Mouse (Mus musculus) gastrocnemius, adult 2 months (tissue): ENCODE data around the gene Cd101. TPM values are rescaled to one million over a fixed set of nuclear protein-coding genes. Genes with fewer than 3 reads are reported as not detected.

Experiments
- DNase-seq: peaks from one replicate; pipeline ENCODE4 v3.0.0; 2022
- H3K27ac ChIP-seq: fragments of 200-600 bp; 2 replicates; pipeline ENCODE4 v1.8.1; 2022; ENCODE audit warnings: mild to moderate bottlenecking
- H3K4me3 ChIP-seq: fragments of 200-600 bp; 2 replicates; pipeline ENCODE4 v1.8.1; 2022; ENCODE audit warnings: mild to moderate bottlenecking, moderate library complexity
- CTCF ChIP-seq: fragments of 200-600 bp; IDR thresholded peaks from 2 replicates; pipeline ENCODE4 v1.8.1; 2022; ENCODE audit warnings: antibody characterized with exemption, mild to moderate bottlenecking, moderate library complexity
- intact Hi-C: fragments of 180-260 bp; cut with DNase I; formaldehyde crosslinking; loops from one replicate; pipeline ENCODE4 v1.15.1; 2025
- total RNA-seq, 2 experiments: library from RNA; stranded (reverse); gene quantifications; 2 replicates each; pipeline ENCODE4 v1.2.3; 2021

The Cd101 gene
- total RNA-seq, 2 experiments from 2014 or later: 0.06 to 0.13 TPM

GRCm38 (mm10) chr3:101061865-101062585 lies 32.7 kb upstream of the Cd101 start:
- intact Hi-C loops: no loop called here
- Histone ChIP-seq H3K27ac (no peak overlapping the region), H3K4me3 (no peak overlapping the region)
- no peak for TF ChIP-seq CTCF
- no peak for DNase-seq

DNA sequence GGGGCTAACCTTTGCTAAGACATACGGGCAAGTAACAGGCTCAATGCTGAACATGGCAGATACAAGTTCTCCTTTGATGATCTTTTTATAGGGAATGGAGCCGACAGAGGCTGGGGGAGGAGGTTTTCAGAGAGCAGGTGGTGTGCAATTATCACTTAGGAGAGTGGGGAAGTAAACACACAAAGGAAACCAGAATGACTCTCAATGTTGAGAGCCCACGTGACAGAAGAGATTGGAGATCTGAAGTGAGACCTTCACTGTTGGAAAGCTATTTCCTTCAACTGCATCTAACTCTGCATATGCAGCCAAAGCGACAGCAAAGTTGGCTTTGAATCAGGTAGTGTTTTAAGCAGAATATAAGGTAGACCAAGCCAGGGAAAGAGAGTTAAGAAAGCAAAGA lies 29.9 kb upstream of the Cd101 start:
- no peak for DNase-seq
- intact Hi-C loops: no loop called here
- Histone ChIP-seq H3K4me3 (no peak overlapping the region), H3K27ac (no peak overlapping the region)
- no peak for TF ChIP-seq CTCF

DNA sequence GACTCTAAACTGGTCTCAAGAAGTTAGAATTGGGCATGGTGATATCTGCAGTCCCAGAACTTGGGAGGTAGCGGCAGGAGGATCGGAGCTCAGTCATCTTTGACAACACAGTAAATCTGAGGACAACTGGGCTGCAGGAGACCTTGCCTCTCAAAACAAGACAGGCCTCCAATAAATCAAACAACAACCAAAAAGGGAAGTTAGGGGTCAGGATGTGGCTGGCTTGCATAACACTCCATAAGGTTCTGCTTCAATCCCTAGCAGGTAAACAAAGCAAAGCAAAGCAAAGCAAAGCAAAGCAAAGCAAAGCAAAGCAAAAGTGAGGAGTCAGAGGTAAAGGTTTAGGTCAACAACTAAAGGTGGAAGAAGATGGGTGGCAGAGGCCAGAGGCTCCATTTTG lies 28.8 kb upstream of the Cd101 start:
- no peak for TF ChIP-seq CTCF
- Histone ChIP-seq H3K4me3 (no peak overlapping the region), H3K27ac (no peak overlapping the region)
- intact Hi-C loops: no loop called here
- no peak for DNase-seq

GRCm38 (mm10) chr3:101055216-101055615 lies 25.9 kb upstream of the Cd101 start:
- no peak overlapping the region for H3K4me3 ChIP-seq
- no peak for DNase-seq
- intact Hi-C loops: no loop called here
- no peak overlapping the region for H3K27ac ChIP-seq
- TF ChIP-seq CTCF: no peak

GRCm38 (mm10) chr3:101051601-101052000 lies 22.2 kb upstream of the Cd101 start:
- no peak for DNase-seq
- no peak overlapping the region for H3K4me3 ChIP-seq
- H3K27ac ChIP-seq: no peak overlapping the region
- no peak for TF ChIP-seq CTCF
- intact Hi-C loops: no loop called here

DNA sequence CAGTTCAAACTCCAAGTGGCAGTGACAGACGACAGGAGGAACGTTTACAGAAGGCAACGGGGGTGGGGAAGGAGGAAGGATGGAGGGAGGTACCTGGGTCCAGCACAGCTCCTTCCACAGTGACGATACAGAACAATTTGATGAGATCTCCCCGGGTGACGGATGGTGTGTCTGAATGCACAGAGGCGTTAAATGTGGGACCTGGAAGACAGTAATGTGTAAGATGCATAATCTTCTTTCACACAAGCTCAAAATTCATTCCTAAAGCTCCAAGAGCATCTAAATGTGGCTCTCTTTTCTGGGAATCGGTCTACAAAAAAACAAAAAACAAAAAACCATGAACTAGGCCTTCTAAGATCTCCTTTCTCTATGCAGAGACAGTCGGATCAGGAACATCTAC lies 20.6 kb upstream of the Cd101 start:
- TF ChIP-seq CTCF: no peak
- intact Hi-C loops: no loop called here
- Histone ChIP-seq H3K4me3 (no peak overlapping the region), H3K27ac (no peak overlapping the region; the same call in 1 of the 2 replicates)
- no peak for DNase-seq

DNA sequence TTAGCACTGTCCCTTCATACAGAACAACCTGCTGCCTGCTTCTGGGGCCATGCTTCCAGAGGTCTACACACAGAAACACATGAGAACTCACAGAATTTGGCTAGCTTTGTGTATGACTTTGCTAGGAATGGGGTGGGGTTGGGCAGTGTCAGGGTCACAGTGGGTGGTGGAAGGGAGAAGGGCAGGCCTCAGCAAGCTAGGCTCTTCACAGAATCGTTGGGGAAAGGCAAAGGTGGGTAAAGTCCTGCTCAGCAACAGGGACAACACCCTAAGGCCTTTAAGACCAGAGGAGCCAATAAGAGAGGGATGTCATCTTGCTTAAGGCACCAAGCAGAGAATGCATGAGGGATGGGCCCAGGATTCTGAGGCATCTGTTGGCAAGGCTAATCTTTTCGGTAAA lies 19.4 kb upstream of the Cd101 start:
- intact Hi-C loops: no loop called here
- TF ChIP-seq CTCF: no peak
- H3K27ac ChIP-seq: peak overlapping the region; percentile 13; the same call in 1 of the 2 replicates

DNA sequence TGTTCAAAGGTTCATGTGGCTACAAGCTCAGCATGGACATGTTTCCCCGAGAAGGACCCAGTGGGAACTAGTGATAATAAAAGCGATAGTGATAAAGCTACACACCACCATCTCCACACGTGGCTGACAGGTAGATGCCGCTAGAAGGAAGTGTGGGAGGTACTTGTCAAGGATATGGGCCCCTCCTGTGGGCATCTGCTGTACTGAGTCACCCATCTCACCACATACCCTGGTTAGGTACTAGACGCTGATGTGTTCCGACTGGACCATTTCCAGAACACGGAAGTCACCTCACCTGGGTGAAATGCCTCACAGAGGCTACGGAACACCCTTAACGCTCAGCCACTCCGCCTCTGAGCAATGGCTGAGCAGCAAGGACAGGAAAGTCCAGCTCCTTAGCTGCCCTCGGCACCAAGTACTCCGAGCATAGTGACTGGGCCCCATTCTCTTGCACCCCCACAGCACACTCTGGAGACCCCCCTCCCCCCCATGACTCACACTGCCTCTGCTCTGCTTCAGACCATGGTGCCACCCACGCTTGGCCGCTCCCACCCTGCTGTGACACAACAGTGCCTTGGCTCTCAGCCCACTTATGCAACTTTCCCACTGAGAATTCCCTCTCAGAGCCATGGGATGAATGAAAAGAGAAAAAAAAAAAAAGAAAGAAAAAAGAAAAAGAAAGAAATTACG lies 18.4 kb upstream of the Cd101 start:
- Histone ChIP-seq H3K27ac (peak overlapping the region; percentile 70), H3K4me3 (no peak overlapping the region)
- DNase-seq: peak; percentile 81
- no peak for TF ChIP-seq CTCF
- intact Hi-C loops: no loop called here

More for the DNA sequence above, 19.4 kb upstream of the Cd101 start:
- DNase-seq: no peak
- H3K4me3 ChIP-seq: no peak overlapping the region

DNA sequence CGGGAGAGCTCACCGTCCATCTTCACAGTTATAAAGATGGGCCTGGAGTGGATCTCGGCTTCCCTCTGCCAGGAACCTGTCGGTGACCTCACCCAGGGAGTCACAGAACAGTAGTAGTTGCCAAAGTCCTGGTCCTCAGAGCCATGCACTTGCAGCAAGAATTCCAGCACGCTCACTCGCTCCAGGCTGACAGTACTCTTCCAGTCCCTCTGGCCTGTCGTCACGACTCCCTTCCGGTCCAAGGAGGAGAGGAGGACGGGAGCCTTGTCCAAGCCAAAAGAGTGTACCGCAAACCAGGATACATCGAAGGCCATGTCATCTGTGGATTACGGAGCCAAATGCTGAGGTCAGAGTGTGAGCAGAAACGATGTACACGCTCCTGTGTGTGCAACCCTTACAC lies 16.1 kb upstream of the Cd101 start:
- TF ChIP-seq CTCF: no peak
- H3K27ac ChIP-seq: peak overlapping the region; percentile 68
- peak overlapping the region; percentile 30 for H3K4me3 ChIP-seq
- peak; percentile 87 for DNase-seq
- intact Hi-C loops: no loop called here

GRCm38 (mm10) chr3:101044686-101045085 lies 15.3 kb upstream of the Cd101 start:
- no peak overlapping the region; the same call in 1 of the 2 replicates for H3K27ac ChIP-seq
- H3K4me3 ChIP-seq: no peak overlapping the region
- intact Hi-C loops: no loop called here

DNA sequence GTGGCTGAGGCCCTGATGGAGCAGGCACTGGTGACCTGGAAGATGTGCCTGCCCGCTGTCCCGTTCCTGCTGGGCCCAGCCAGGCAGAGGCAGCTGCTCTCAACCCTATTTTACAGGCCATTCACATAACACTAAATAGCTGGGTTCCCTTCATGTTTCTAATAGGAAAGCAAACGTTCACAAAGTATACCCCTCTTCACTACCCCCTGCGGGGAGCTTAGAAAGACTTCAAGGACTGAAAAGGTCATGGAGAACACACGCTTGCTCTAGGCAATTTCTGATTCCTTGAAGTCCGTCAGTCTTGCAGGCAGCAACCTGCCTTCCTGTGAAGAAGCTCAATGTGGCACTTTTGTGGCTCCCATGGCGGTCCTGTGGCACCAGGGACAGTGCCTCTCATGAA lies 12.6 kb upstream of the Cd101 start:
- TF ChIP-seq CTCF: no peak
- H3K27ac ChIP-seq: no peak overlapping the region
- no peak for DNase-seq
- intact Hi-C loops: no loop called here
- no peak overlapping the region for H3K4me3 ChIP-seq

More at GRCm38 (mm10) chr3:101044686-101045085, 15.3 kb upstream of the Cd101 start:
- DNase-seq: no peak
- no peak for TF ChIP-seq CTCF

DNA sequence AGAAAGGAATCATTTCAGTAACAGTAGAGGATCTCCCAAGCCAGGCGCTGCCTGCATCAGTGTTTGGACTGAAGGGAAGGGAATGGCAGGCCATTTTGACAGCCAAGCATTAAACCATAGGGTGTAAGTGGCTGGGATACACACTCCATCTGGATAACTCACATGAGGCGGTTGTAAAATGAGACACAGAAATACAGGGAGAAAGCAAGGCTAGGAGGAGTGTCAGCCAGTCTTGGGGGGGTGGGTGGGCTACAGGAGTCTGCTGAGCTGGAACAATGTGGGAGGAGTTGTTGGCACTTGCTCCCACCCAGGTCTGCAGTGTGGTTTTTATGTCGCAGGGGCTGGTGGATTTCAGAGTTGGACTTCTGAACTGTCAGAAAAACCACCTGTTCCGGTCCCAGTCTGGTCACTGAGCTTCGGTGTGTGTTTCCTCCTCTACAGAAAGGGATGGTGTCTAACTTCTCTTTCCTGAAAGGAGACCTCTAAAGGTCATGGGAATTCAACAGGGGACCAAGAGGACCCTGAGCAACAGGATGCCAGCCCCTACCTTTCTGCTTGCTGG lies 8.7 kb upstream of the Cd101 start:
- DNase-seq: no peak
- no peak for TF ChIP-seq CTCF
- no peak overlapping the region for H3K4me3 ChIP-seq
- no peak overlapping the region for H3K27ac ChIP-seq
- intact Hi-C loops: no loop called here

DNA sequence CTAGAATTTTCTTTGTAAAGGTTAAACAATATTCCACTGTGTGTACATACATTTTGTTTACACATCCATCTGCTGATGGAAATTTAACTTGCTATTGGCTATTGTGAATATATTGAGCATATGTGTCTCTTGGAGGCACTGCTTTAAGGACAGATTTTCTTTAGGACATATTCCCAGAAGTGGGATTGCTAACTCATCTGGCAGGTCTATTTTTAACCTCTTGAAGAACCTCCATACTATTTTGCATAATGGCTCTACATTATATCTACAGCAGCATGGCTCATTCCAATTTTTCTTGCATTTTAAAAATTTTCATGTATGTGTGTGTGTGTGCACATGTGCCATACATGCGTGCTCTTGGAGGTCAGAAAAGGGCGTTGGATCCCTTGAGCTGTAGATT lies 6.6 kb upstream of the Cd101 start:
- intact Hi-C loops: no loop called here
- DNase-seq: no peak
- no peak for TF ChIP-seq CTCF
- H3K4me3 ChIP-seq: no peak overlapping the region
- no peak overlapping the region for H3K27ac ChIP-seq

- Histone ChIP-seq H3K4me3 (no peak overlapping the region), H3K27ac (no peak overlapping the region)
- no peak for DNase-seq
- TF ChIP-seq CTCF: no peak
- intact Hi-C loops: no loop called here
These were observed 5.2 kb upstream of the Cd101 start for GRCm38 (mm10) chr3:101034509-101034908.
